Mouse (Mus musculus): ENCODE results near the gene Il1f10.

The Il1f10 gene

GRCm38 (mm10) chr2:24290896-24291295 is at the start of gene Il1f10:
TSS of gene Il1f10 (plus strand) at chr2:24291196.
- no peak for DNase-seq

GRCm38 (mm10) chr2:24267503-24267902 is 23.5 kb upstream of the Il1f10 start:
- DNase-seq = no peak

GRCm38 (mm10) chr2:24273619-24274018 is 17.4 kb upstream of the Il1f10 start:
- no peak for DNase-seq

- DNase-seq = no peak
Measured at GRCm38 (mm10) chr2:24275146-24275545, 15.8 kb upstream of the Il1f10 start.

- DNase-seq = no peak
Measured at GRCm38 (mm10) chr2:24276654-24277053, 14.3 kb upstream of the Il1f10 start, which contains the start of gene Il1f5. TSS of gene Il1f5 (plus strand) at chr2:24276954.

GRCm38 (mm10) chr2:24294616-24295015 is 3.6 kb downstream of the Il1f10 start:
- DNase-seq = no peak

GRCm38 (mm10) chr2:24296837-24297236 is 5.8 kb downstream of the Il1f10 start:
- DNase-seq = peak; percentile 51

GRCm38 (mm10) chr2:24311302-24312001 is 20.5 kb downstream of the Il1f10 start:
- DNase-seq = peak; percentile 10

- no peak for DNase-seq
Measured at GRCm38 (mm10) chr2:24316919-24317318, 25.9 kb downstream of the Il1f10 start.

- no peak for DNase-seq
Measured at GRCm38 (mm10) chr2:24317919-24318598, 27.1 kb downstream of the Il1f10 start.

- no peak for DNase-seq
Measured at GRCm38 (mm10) chr2:24335333-24335732, 44.3 kb downstream of the Il1f10 start.

- no peak for DNase-seq
Measured at GRCm38 (mm10) chr2:24336545-24336944, 45.5 kb downstream of the Il1f10 start, which contains the start of gene Il1rn. TSS of gene Il1rn (plus strand) at chr2:24336853.

- no peak for DNase-seq
Measured at GRCm38 (mm10) chr2:24341395-24341885, 50.4 kb downstream of the Il1f10 start.

All from kidney, postnatal 10 days (tissue).